In genomic region chr6:87970041-87970440, GRCm38 (mm10) we compare ENCODE assay signal across 24 mouse cellular contexts. TPM values are rescaled to one million over a fixed set of nuclear protein-coding genes. Genes with fewer than 3 reads are reported as not detected.
DNase-seq lines count a peak whose midpoint lies in the region; ATAC-seq and TF ChIP-seq lines count a peak whose summit lies in the region.
"Had no signal": no experiment of that assay in that cellular context is flagged by ENCODE, and none has a peak within 500 bp of the region (broad histone marks: within the 10 kb centered on the region; RNA-seq: fewer than 3 reads in every experiment).

No protein-coding gene starts in this region.

- H3K9ac ChIP-seq in hindbrain, embryonic 12.5 days: no peak overlapping the region
- no peak overlapping the region for H3K9ac ChIP-seq in forebrain, embryonic 12.5 days

- H3K36me3 ChIP-seq in hindbrain, embryonic 12.5 days: no peaks in the 10 kb centered on the region
- H3K36me3 ChIP-seq in forebrain, embryonic 12.5 days (replicated peaks): no peaks in the 10 kb centered on the region
- H3K36me3 ChIP-seq: G1E had no signal

- 26% methylated on average over 2 of the region's 2 CpGs for WGBS in hindbrain, embryonic 12.5 days
- WGBS in forebrain, embryonic 12.5 days: 30% methylated on average over 2 of the region's 2 CpGs

- TF ChIP-seq CTCF in Patski (IDR thresholded peaks at IDR 0.05): no peak

- peak; percentile 71 for DNase-seq in heart, adult 11 months
- no peak for DNase-seq in heart, adult 18-20 months
- peak; percentile 64 for DNase-seq in 3T3-L1 (ENCODE audit: low read depth, low spot score)
- DNase-seq in Muller cell, postnatal 12 days (ENCODE audit: inconsistent ontology term): peak; percentile 63
- no peak for DNase-seq in Patski (ENCODE audit: low read depth, low spot score)
- no peak for DNase-seq in gastrocnemius, postnatal 14 days
- DNase-seq: adrenal gland, adult 2 months; adrenal gland, adult 8-10 months; adrenal gland, postnatal 10 days; adrenal gland, postnatal 14 days; adrenal gland, postnatal 25 days; adrenal gland, postnatal 36 days; B cell, adult 2 months; cerebellum, adult 11 months; cerebellum, adult 11-12 months; cerebellum, adult 18-20 months; cerebellum, adult 2 months; cerebellum, adult 8-10 months had no signal

- no peaks in the 10 kb centered on the region for H3K4me1 ChIP-seq in hindbrain, embryonic 12.5 days
- H3K4me1 ChIP-seq in forebrain, embryonic 12.5 days: no peaks in the 10 kb centered on the region

- no peaks in the 10 kb centered on the region for H3K27me3 ChIP-seq in Patski
- H3K27me3 ChIP-seq in hindbrain, embryonic 12.5 days: no peaks in the 10 kb centered on the region
- H3K27me3 ChIP-seq in forebrain, embryonic 12.5 days: no peaks in the 10 kb centered on the region

- POLR2A ChIA-PET in Patski (lab: Charles Lee): no interaction called here

- no peaks in the 10 kb centered on the region for H3K9me3 ChIP-seq in hindbrain, embryonic 12.5 days (replicated peaks)
- H3K9me3 ChIP-seq in forebrain, embryonic 12.5 days: no peaks in the 10 kb centered on the region
- H3K9me3 ChIP-seq: G1E had no signal

- in situ Hi-C loops in Patski (cut with MboI; ENCODE audit: low pct_unique_long_range_greater_than_20kb): no loop called here

- H3K4me2 ChIP-seq in hindbrain, embryonic 12.5 days (replicated peaks): no peak overlapping the region
- H3K4me2 ChIP-seq in forebrain, embryonic 12.5 days: no peak overlapping the region

- ATAC-seq in Patski: peak; percentile 91
- no peak for ATAC-seq in hindbrain, embryonic 12.5 days (ENCODE audit: low FRiP score)
- no peak for ATAC-seq in forebrain, embryonic 12.5 days (ENCODE audit: low FRiP score)
- ATAC-seq: activated CD4-positive, CD25-positive, alpha-beta regulatory T cell, adult 4 months; CD4-positive, CD25-positive, alpha-beta regulatory T cell, adult 4 months had no signal

- no peak overlapping the region for H3K4me3 ChIP-seq in hindbrain, embryonic 12.5 days
- H3K4me3 ChIP-seq in forebrain, embryonic 12.5 days (replicated peaks): no peak overlapping the region

- CTCF ChIA-PET in Patski (lab: Charles Lee): no interaction called here

- intact Hi-C loops in gastrocnemius, postnatal 14 days (cut with DNase I; ENCODE audit: low total_unique reads): no loop called here

- no peak overlapping the region for H3K27ac ChIP-seq in hindbrain, embryonic 12.5 days
- no peak overlapping the region for H3K27ac ChIP-seq in forebrain, embryonic 12.5 days

RNA-seq across cellular contexts. Expression of gene H1fx, which starts 11.4 kb away (rescaled TPM):
- total RNA-seq in heart, adult 18-20 months (2021): 1 to 10 TPM in 1 of 2 experiments, under 1 TPM in 1; 0.94 to 1.1 TPM
- polyA plus RNA-seq in Patski (2021): 29.6 TPM
- polyA plus RNA-seq in hindbrain, embryonic 12.5 days (2016; fragmentation: Nextera tagmentation; extraction: Ambion mirVana): 108 and 109 TPM in 2 replicates
- 47.5 and 97.0 TPM in 2 replicates for polyA plus RNA-seq in forebrain, embryonic 12.5 days (2016; fragmentation: Nextera tagmentation; extraction: Ambion mirVana)
- 1 to 10 TPM; 7.4 to 7.8 TPM for total RNA-seq in gastrocnemius, postnatal 14 days (2021)
- total RNA-seq: G1E, MEL had no signal
- polyA plus RNA-seq: activated CD4-positive, CD25-positive, alpha-beta regulatory T cell, adult 4 months; CD4-positive, CD25-positive, alpha-beta regulatory T cell, adult 4 months; G1E had no signal

RNA-seq across cellular contexts. Expression of gene Hmces, which starts 56.3 kb away (rescaled TPM):
- 10 to 100 TPM; 10.8 to 12.2 TPM for total RNA-seq in heart, adult 18-20 months (2021)
- 36.8 TPM for polyA plus RNA-seq in Patski (2021)
- polyA plus RNA-seq in hindbrain, embryonic 12.5 days (2016; fragmentation: Nextera tagmentation; extraction: Ambion mirVana): 43.7 and 45.2 TPM in 2 replicates
- 52.5 and 53.3 TPM in 2 replicates for polyA plus RNA-seq in forebrain, embryonic 12.5 days (2016; fragmentation: Nextera tagmentation; extraction: Ambion mirVana)
- 1 to 10 TPM; 7.3 to 7.7 TPM for total RNA-seq in gastrocnemius, postnatal 14 days (2021)

Comparison
In these comparisons a context has a peak if more than half of its experiments do, and no peak if none do; other contexts are left out.
1. DNase-seq: peak in heart, adult 11 months (single experiment), 3T3-L1 (single experiment) and Muller cell, postnatal 12 days (single experiment); none in heart, adult 18-20 months (0 of 2), Patski (single experiment) and gastrocnemius, postnatal 14 days (single experiment).